Comparison of ENCODE assay signal across 8 mouse cellular contexts in the genomic region with DNA sequence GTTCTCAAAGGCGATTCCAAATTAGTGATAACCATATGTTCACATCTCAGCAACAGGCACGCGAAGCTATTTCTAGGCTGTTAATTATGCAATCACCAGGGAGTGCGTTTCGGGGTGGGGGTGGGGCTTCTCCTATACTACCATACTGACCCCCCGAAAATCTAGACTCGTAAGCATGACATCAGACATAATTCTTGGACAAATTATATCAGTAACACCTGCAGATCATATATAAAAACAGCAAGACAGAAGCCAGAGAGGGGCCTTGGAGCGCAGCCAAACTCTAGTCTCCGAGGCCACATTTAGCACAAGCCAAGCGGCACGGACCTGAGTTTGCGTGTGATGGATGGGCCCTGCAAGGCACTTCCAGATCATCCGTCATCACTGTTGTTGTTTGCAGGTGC.
DNase-seq lines count a peak whose midpoint lies in the region; ATAC-seq and TF ChIP-seq lines count a peak whose summit lies in the region.

No protein-coding gene starts in this region.

- no peak overlapping the region for H3K27ac ChIP-seq in neural tube, embryonic 14.5 days (ENCODE audit: low read depth, low read length)

- no peak for TF ChIP-seq POLR2A in lung, adult 2 months (IDR thresholded peaks at IDR 0.05; ENCODE audit: borderline replicate concordance, extremely low read depth, low read depth, low read length)

- no peak for TF ChIP-seq CTCF in lung, adult 2 months (IDR thresholded peaks at IDR 0.05; ENCODE audit: insufficient read depth, low read length)

- H3K4me1 ChIP-seq in lung, adult 2 months (ENCODE audit: control insufficient read depth, insufficient read depth, low read length), result no peaks in the 10 kb centered on the region
- peaks cover 14% of the 10 kb centered on the region; the same call in 1 of the 2 replicates for H3K4me1 ChIP-seq in neural tube, embryonic 14.5 days (ENCODE audit: control insufficient read depth, insufficient read depth, low read length)

- ATAC-seq in neural tube, embryonic 14.5 days (ENCODE audit: low read depth), result peak; percentile 97
- no peak for ATAC-seq in erythroblast, adult 5-6 weeks (replicated peaks; ENCODE audit: low FRiP score, poor library complexity, severe bottlenecking)

- DNase-seq in lung, postnatal 14 days, result peak; percentile 13
- no peak for DNase-seq in lung, adult 2 months
- peak; percentile 52 for DNase-seq in cerebellum, adult 9-10 months
- peak; percentile 12 for DNase-seq in gastrocnemius, postnatal 14 days
- peak; percentile 28 for DNase-seq in layer of hippocampus, adult 11-12 months (ENCODE audit: low spot score)
- DNase-seq in adipocyte (ENCODE audit: low spot score), result no peak

- H3K9me3 ChIP-seq in neural tube, embryonic 14.5 days (ENCODE audit: control insufficient read depth, low read length), result no peaks in the 10 kb centered on the region

- H3K4me3 ChIP-seq in lung, adult 2 months (replicated peaks; ENCODE audit: extremely low read depth, low read depth, low read length), result no peak overlapping the region
- 0 out of 2 replicates have a peak overlapping the region, but pooled peaks have one; percentile 4 for H3K4me3 ChIP-seq in neural tube, embryonic 14.5 days (ENCODE audit: low read depth, low read length)

- intact Hi-C loops in gastrocnemius, postnatal 14 days (cut with DNase I; ENCODE audit: low total_unique reads), result no loop called here

- WGBS in lung, adult 2 months, result 30% methylated on average over 13 of the region's 13 CpGs
- 14% methylated on average over 13 of the region's 13 CpGs for WGBS in neural tube, embryonic 14.5 days

- no peaks in the 10 kb centered on the region for H3K27me3 ChIP-seq in neural tube, embryonic 14.5 days (ENCODE audit: control insufficient read depth, insufficient read depth, low read length)

- H3K36me3 ChIP-seq in neural tube, embryonic 14.5 days (ENCODE audit: control insufficient read depth, insufficient read depth, low read length), result no peaks in the 10 kb centered on the region

- peak overlapping the region; percentile 34 for H3K4me2 ChIP-seq in neural tube, embryonic 14.5 days (ENCODE audit: low read depth, low read length)

- no peak overlapping the region for H3K9ac ChIP-seq in neural tube, embryonic 14.5 days (replicated peaks; ENCODE audit: low read depth, low read length)

Comparison
In these comparisons a context has a peak if more than half of its experiments do, and no peak if none do; other contexts are left out.
1. DNase-seq: peak in lung, postnatal 14 days (single experiment), cerebellum, adult 9-10 months (single experiment), gastrocnemius, postnatal 14 days (single experiment) and layer of hippocampus, adult 11-12 months (single experiment); none in lung, adult 2 months (single experiment) and adipocyte (single experiment).